Mouse (Mus musculus) ES-E14 (cell line): Measurements from ENCODE around the gene Rxra. TPM values are rescaled to one million over a fixed set of nuclear protein-coding genes. Genes with fewer than 3 reads are reported as not detected.

Source experiments
- DNase-seq: peaks from one replicate; pipeline ENCODE4 v3.0.0-alpha.2; 2013; ENCODE audit warnings: low read depth, low spot score
- H3K27ac ChIP-seq: 2 replicates; pipeline ENCODE4 v1.5.1; 2012; ENCODE audit warnings: low read depth, mild to moderate bottlenecking, low read length, moderate library complexity, mixed read lengths; ENCODE audit not compliant: poor library complexity, insufficient read depth, severe bottlenecking
- H3K36me3 ChIP-seq: 2 replicates; pipeline ENCODE4 v1.6.1; 2012; ENCODE audit warnings: mild to moderate bottlenecking, low read length, moderate library complexity, mixed read lengths; ENCODE audit not compliant: control insufficient read depth, poor library complexity, insufficient read depth, severe bottlenecking
- H3K4me1 ChIP-seq, 2 experiments: fragments of 150-350 bp in 1 of 2; sonication (generic) in 1 of 2; 2 replicates each; pipeline ENCODE4 v1.6.1; 2012; ENCODE audit warnings: low read length in 2 of 2, mild to moderate bottlenecking in 1 of 2, mixed read lengths in 1 of 2; ENCODE audit not compliant: control insufficient read depth in 2 of 2, insufficient read depth in 2 of 2, poor library complexity in 1 of 2
- H3K4me3 ChIP-seq, 2 experiments: fragments of 150-350 bp in 1 of 2; sonication (generic) in 1 of 2; 2 replicates each; pipeline ENCODE4 v1.5.1; 2012; ENCODE audit warnings: low read length in 2 of 2, low read depth in 1 of 2, mild to moderate bottlenecking in 1 of 2, mixed read lengths in 1 of 2; ENCODE audit not compliant: insufficient read depth in 1 of 2, poor library complexity in 1 of 2, severe bottlenecking in 1 of 2
- H3K9ac ChIP-seq: 2 replicates; pipeline ENCODE4 v1.6.1; 2012; ENCODE audit warnings: low read depth, mild to moderate bottlenecking, low read length, mixed read lengths; ENCODE audit not compliant: poor library complexity, insufficient read depth, severe bottlenecking
- H3K9me3 ChIP-seq: fragments of 150-350 bp; sonication (generic); 2 replicates; pipeline ENCODE4 v1.6.1; 2012; ENCODE audit warnings: low read depth, mild to moderate bottlenecking, low read length; ENCODE audit not compliant: control insufficient read depth, insufficient read depth
- CHD2 ChIP-seq: IDR thresholded peaks from 2 replicates; pipeline ENCODE4 v1.6.1; 2014; ENCODE audit warnings: mild to moderate bottlenecking, low read depth, low read length, inconsistent platforms
- HCFC1 ChIP-seq: IDR thresholded peaks from 2 replicates; pipeline ENCODE4 v1.6.1; 2012; ENCODE audit warnings: low read length, inconsistent platforms, borderline replicate concordance; ENCODE audit not compliant: insufficient read depth
- MAFK ChIP-seq: IDR thresholded peaks from 2 replicates; pipeline ENCODE4 v1.6.1; 2014; ENCODE audit warnings: mild to moderate bottlenecking, low read depth, low read length, inconsistent platforms; ENCODE audit not compliant: insufficient read depth
- ZC3H11A ChIP-seq: IDR thresholded peaks from 2 replicates; pipeline ENCODE4 v1.6.1; 2012; ENCODE audit warnings: low read depth, mild to moderate bottlenecking, inconsistent platforms, low read length, borderline replicate concordance
- ZNF384 ChIP-seq: IDR thresholded peaks from 2 replicates; pipeline ENCODE4 v1.6.1; 2012; ENCODE audit warnings: low read depth, low read length, inconsistent platforms
- in situ Hi-C, 2 experiments: fragments of 600-800 bp; cut with MboI; formaldehyde crosslinking; loops; one replicate each; pipeline ENCODE4 v1.15.1; 2025; ENCODE audit warnings: low sequenced_read_pairs in 2 of 2, inconsistent platforms in 1 of 2; ENCODE audit not compliant: unreplicated experiment in 2 of 2
- total RNA-seq: library from RNA; depleted of rRNA; stranded (reverse); fragments of 300-350 nt; gene quantifications from 2 replicates; pipeline ENCODE4 v1.2.3, GENCODE M21; 2012; rRNA removed

Gene Rxra
- total RNA-seq, 1 experiment = 21.0 TPM

DNA sequence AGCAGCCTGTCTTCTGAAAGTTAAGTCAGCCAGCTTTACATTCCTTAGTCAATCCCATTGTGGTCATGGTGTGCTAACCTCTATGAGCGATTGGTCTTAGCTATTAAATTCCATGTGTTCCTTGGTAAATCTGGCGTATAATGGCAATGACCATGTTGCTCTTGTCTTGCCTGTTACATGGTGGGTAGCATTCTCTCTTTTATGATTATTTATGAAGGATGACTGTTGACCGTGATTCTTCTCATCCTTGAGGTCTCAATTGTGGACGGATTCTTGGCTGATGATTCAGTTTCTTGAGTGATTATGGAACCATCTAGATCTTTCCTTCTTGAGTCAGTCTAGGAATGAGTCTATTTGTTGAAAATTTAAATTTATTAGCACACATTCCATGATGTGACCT is 133.7 kb downstream of the Rxra start:
- DNase-seq = no peak
- in situ Hi-C loops = no loop called here
- no peaks in the 10 kb centered on the region for H3K9me3 ChIP-seq

More for the DNA sequence above, 133.7 kb downstream of the Rxra start:
- H3K36me3 ChIP-seq = no peaks in the 10 kb centered on the region
- no peak overlapping the region for H3K4me3 ChIP-seq
- no peak overlapping the region for H3K9ac ChIP-seq
- H3K27ac ChIP-seq = no peak overlapping the region
- H3K4me1 ChIP-seq = no peaks in the 10 kb centered on the region
- no peak for TF ChIP-seq CHD2
- TF ChIP-seq ZNF384 = no peak
- TF ChIP-seq MAFK = no peak
- no peak for TF ChIP-seq HCFC1
- no peak for TF ChIP-seq ZC3H11A

Other genes with a start within 250 kb of the Rxra start
- gene Vav2, start 249.4 kb upstream of the Rxra start, total RNA-seq = 17.4 and 21.1 TPM in 2 replicates
- gene Brd3os, start 234.1 kb upstream of the Rxra start, total RNA-seq = 1.6 TPM in 2 replicates
- gene Brd3, start 168.8 kb upstream of the Rxra start, total RNA-seq = 28.4 and 29.3 TPM in 2 replicates
- gene Wdr5, start 161.3 kb upstream of the Rxra start, total RNA-seq = 103 and 106 TPM in 2 replicates
- gene Col5a1, start 210.0 kb downstream of the Rxra start, total RNA-seq = 27.3 and 42.3 TPM in 2 replicates